Mouse (Mus musculus): ENCODE measurements around the gene Trp53rka.

Gene Trp53rka

DNA sequence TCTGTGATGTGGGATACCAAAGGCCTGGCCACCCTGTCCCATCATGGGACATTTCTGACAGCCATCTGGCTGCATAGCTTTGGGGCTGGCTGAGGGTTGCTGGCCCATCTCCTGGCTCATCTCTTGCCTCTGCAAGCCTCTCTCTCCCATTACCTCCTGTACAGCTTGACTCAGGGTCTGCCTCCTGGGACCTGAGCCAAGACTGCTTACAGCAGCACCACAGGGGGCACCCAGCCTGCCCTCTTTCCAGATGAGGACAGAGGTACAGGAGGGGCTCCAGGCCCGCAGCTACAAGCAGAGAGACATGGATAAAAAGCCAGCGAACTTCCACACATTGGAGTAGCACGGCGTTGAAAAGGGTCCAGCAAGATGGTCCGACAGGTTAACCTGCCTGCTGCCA, 6.7 kb downstream of the Trp53rka start:
- DNase-seq (ENCODE audit: low spot score in 2 of 2), result no peak

DNA sequence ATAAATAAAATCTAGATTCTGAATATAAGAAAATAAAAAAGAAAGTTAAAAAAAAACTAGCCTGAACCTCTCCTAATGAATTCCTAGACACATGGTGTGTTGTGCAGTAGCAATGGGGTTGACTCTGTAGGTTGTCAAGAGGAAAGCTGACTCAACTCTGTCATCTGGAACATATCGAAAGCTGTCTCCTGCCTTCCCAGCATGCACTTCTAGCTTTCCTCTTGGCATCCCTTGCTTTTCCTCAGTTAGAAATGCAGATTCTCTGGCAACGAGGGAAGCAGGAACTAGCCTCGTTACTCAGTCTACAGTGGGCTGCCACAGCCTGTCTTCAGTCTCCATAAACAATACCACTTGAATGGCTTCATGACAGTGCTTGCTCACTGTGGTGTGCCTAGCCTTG, 7.3 kb downstream of the Trp53rka start:
- DNase-seq (ENCODE audit: low spot score in 2 of 2), result no peak

DNA sequence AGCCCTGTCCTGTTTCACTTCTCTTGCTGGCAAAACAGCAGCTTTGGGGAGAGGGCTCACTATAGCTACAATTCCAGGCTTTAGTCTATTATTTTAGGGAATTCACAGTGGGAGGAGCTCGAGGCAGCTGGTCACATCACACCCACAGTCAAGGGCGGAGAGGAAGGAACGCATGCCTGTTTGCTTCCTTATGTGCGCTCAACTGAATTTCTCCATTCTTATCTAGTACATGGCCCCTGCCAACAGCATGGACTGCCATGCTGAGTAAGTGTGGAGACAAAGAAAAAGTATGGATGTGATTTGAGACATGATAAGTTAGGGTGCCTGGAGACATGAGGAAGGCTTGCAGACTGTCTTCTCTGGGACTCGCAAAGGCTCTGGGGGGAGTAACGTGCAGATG, 9.0 kb downstream of the Trp53rka start:
- DNase-seq (ENCODE audit: low spot score in 2 of 2), result no peak

DNA sequence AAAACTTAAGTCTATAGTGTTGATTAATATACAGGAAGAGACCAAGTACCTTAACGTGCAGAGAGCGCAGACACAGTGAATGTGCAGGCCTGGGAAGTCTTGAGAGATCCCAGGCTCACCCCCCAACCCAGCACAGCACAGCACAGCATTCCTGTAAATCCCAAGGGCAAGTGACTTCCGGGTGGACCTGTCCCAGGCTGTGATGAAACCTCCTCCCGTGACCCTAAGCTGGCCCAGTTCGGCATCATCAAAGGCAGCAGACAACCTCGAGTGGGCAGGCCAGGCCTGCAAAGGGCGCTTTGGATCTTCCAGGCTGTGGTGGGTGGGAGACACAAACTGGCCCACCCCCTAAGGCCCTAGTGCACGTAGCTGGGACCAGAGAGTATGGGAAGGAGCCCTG, 11.1 kb downstream of the Trp53rka start:
- no peak for DNase-seq (ENCODE audit: low spot score in 2 of 2)

DNA sequence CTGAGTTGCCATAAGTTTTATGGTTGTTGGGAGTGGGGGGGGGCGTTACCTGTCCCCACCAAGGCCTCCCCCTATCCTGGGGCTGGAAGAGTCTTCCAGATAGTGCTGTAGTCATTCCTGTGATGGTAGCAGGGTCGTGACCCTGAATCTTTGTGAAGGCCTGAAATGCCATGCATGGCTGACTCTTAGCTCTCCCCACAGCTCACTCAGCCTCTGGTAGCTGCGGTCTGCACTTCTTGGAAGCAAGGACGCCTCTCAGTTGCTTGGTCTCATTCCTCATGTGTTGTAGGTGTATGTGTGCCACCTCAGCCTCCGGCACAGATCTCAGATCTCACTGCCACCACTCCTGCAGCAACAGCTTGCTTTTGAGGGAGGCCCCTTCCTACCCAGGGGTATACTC, 17.3 kb downstream of the Trp53rka start:
- DNase-seq (ENCODE audit: low spot score in 2 of 2), result no peak

DNA sequence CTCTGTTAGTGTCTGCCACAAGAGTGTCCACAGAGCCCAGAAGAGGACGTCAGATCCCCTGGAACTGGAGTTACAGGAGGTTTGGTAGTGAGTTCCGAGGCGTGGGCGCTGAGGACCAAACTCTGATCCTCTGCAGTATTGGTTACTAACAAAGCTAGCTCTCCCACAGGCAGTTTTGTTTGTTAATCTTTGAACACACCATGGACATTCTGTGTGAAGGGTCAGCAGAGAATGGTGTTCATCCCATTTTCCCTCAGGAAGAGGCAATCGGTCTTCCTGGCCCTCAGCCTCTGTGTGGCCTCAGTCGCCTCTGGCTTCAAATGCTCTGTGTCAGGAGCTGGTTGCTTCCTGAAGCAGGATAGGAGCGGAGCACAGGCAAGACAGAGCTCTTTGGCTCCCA, 17.7 kb downstream of the Trp53rka start:
- DNase-seq (ENCODE audit: low spot score in 2 of 2), result no peak

DNA sequence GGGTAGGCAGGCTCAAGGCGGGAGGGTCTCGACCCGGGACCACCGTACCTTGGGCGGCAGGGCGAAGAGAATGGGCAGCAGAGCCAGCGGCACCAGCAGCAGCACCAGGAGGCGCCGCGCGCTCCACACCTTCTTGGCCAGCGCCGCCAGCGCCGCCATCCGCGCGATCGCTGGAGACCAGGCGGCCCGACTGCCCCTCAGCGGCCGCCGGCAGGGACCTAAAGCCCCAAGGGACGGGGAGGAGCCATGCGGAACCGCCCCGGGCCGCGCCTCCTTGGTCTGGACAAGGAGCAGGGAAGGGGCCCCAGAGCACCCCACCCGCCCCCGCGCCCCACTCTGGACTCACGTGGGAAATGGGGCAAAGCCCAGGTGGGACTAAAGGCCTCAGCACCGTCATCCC, 20.1 kb downstream of the Trp53rka start, which contains the start of gene Slc13a3:
Slc13a3 (minus strand) TSS at position 228 of the 400 bp plus-strand sequence.
- no peak for DNase-seq (ENCODE audit: low spot score in 2 of 2)

DNA sequence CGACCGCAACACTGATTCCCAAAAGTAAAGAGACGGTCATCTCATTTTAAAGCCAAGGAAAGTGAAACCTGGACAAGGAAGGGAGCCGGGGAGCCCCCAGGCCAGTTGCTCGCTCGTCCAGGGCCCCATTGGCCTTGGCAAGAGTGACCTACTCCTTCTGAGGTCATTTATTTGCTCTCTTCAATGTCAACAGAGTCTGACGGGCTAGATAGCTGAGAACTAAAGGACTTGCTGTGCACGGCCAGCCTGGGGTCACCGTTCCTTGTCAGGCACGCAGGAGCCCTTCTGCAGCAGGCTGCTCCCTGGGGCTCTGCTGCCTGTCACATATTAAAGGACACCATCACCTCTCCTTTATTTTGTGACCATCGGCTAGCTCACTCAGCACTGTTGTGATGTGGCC, 21.2 kb downstream of the Trp53rka start:
- DNase-seq (ENCODE audit: low spot score in 2 of 2), result no peak

DNA sequence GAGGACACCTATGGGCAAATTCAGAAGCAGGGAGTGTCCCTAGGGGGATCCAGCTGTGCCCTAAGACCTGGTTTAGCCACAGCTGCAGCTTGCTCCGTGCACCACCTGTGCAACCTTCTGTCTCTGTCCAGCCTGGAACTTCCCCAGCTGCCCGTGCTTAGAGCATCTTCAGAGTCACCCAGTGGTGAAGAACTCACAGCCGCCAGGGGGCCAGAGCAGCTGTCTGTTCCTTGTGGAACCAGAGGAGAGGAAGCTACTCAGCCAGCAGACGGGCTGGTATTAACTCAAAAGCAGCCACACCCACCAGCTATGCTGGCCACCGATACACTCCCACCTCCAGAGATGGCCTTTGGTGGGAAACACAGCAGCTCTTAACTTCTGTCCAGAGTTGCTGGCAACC, 23.0 kb downstream of the Trp53rka start:
- no peak for DNase-seq (ENCODE audit: low spot score in 2 of 2)

DNA sequence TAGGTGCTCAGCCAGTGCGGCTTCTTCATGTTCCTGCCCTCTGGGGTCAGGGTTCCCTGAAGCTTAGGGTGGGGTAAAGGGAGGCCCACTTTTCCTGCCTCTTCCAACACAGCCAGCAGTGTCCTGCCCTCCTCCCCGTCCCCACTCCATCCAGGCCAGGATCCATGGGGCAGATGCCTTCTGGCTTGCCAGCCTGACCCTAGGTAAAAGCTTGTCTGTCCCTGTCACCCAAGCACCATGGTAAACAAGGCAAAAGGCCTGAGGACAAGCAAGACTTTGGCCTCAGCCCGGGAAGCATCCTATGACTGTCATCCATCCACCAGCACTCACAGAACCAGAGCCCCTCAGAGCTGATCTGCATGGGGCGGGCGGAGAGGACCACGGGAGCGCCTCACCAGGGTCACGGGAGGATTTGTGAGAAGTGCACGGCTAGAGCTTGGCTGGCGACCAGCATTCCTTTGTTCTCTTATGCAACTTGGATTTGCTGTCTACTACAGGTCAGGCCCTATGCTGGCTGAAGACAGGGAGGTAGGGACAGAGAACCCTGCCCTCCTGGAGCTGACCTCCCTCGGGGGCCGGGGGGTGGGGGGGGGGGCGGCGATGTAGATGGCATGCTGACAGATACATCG, 25.2 kb downstream of the Trp53rka start:
- no peak for DNase-seq (ENCODE audit: low spot score in 2 of 2)

DNA sequence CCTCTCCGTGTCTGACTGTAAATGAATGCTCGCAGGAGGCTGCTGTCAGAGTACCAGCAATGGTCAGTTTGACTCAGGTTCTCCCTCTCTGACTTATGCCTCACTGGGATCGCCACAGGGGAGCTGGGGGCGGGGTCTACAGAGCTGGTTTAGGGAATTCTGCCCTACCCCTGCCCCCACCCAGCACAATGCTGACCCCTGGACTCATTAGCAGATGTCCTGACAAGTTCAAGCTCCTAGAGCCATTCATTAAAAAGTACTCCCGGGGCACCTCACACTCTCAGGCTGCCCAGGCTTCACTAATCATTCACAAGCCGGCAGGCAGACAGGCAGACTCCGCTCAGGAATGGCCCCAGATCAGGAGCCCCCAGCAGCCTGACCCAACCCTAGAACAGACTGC, 33.5 kb downstream of the Trp53rka start:
- no peak for DNase-seq (ENCODE audit: low spot score in 2 of 2)

DNA sequence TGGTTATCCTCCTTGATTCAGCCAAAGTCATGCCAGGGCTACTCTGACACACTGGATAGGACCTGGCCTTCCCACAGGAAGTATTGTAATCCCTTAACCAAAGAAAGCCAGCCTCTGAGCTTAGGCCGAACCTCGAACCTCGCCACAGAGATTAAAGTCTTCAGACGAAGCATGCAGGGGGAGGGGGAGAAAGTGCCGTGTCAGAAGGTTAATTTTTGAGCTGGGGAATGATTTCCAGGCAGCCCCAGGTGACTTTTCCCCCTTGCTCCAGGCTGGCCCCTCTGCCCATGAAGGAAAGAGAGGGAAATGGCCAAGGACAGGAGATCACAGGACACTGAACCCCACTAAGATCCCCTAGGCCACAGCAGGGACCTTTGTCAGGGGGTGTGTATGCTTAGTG, 34.9 kb downstream of the Trp53rka start:
- DNase-seq (ENCODE audit: low spot score in 2 of 2), result no peak

DNA sequence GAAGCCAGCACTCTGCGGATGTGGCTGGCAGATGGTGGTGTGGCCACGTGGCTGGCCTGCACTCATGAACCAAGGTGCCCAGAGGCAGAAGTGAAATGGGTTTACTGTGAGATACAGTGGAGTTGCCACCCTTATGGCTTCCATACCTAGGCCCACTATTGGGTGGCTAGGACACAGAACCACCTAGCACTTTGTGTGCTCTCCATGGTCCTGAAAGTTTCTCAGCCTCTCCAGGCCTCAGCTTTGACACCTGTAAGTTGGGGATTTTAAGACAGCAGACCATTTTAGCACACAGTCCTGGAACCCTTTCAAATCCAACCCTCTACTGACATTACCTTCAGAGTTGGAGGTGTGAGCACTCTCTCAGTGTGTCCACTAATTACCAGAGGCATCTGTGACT, 36.4 kb downstream of the Trp53rka start:
- no peak for DNase-seq (ENCODE audit: low spot score in 2 of 2)

DNA sequence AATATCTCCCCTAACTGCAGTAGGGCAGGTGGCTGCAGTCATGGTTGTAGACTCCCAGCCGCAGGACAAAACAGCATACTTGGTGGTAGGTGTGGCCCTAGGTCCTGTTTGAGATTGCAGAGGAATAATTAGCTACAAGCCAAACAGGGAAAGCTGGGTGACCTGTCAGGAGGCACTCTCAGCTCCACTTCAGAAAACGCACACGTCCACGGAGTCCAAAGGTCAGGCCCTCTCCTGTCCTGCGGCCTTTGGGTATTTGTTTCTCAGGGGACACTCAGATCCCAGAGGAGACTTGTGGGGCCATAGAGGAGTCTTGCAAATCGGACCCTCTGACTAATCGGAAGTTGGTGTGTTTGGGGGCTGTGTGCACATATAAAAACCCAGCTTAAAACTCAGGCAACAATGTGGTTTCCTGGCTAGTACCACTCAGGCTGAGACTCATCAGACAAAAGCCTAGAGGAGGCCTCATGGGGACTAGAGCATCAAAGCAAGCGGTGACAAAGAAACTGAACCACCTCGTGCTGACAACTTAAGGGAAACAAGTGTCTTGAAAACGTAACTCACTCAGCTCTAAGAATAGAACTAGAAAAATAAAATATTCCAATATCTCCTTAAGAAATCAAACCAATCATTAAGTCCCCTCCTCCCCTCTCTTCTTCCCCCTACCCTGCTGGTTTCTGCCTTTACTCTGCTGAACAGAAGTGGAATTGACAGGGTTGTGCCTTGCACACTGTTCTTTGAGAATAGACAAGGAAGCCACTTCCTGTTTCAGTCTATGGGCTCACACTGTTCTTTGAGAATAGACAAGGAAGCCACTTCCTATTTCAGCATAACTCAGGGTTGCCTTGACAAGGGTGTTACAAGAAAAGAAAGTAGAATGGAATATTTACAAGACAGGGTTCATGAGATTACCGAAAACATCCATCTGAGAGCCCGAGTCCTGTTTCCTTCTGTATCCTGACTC, 40.1 kb downstream of the Trp53rka start:
- no peak for DNase-seq (ENCODE audit: low spot score in 2 of 2)

DNA sequence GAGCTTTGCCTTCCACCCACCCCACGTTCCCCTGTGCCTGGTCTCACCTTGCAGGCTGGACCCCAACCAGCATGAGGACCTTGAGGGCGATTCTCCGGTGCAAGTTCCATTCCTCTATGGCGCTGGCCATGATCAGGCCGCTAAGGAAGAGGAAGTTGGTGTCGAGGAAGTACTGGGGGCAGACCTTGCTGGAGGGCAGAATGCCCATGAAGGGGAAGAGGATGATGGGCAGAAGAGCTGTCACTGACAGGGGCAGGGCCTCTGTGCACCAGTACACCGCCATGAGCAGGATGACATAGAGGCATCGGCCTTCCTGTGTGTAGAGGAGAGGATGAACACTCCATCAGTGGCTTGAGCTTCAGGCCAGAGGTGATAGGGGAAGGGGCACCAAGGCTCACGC, 44.6 kb downstream of the Trp53rka start:
- no peak for DNase-seq (ENCODE audit: low spot score in 2 of 2)

DNA sequence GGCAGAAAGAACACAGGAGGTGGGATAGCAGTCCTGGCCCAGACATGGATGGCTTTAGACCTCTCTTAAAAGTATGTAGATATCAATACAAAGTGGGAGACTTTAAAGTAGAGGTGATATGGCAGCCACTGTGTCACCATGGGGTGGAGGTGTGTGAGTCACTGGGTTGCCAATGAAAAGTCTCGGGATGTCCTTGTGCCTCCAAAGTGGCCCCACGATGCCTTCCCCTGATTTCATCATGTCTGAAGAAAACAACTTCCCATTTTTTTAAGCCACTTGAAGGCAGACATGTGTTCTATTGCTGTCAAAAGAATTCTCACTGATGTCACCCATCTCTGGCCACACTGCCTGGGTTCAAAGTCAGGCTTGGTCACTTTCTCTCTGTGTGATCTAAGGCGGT, 48.3 kb downstream of the Trp53rka start:
- no peak for DNase-seq (ENCODE audit: low spot score in 2 of 2)

DNA sequence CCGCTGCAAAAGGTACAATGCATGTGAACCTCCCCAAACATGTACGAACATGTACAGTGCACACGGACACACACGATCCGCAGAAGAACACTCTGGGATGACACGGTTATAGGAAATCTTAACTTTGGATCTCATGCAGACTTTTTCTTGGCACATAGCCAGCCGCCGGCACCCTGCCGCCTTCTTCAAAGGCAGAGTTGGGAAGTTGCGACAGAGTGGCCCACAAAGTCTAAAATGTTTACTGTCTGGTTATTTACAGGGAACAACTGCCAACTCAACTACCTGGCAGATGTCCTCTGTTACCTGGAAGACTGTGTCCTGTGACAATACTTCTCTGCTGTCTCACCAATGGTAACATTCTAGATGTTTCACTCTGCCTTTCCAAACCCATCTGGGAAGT, 50.1 kb downstream of the Trp53rka start:
- DNase-seq (ENCODE audit: low spot score in 2 of 2), result no peak

DNA sequence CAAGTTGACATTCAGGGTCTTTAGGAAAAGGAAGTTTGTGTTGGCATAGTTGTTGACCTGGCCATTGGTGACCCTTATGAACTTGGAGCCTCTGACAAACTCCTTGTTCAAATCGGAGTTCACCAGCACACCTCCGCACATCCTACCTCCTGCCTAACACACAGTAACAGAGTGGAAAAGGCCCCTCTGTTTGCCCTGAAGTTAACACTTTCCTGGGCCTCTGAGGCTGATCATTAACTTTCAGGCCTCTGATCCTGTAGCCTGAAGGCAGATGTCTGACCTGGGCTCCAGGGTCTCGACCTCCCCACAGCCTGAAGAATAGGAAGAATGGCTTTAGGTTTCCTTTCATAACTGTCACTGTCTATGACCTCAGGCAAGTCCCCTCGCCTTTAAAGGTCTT, 51.5 kb downstream of the Trp53rka start:
- no peak for DNase-seq (ENCODE audit: low spot score in 2 of 2)
